Mouse (Mus musculus): ENCODE data around the gene Napb. TPM values are rescaled to one million over a fixed set of nuclear protein-coding genes. Genes with fewer than 3 reads are reported as not detected.

The Napb gene
- polyA plus RNA-seq, 1 experiment from 2014 or later, result 7.1 TPM

- no peaks in the 10 kb centered on the region for H3K9me3 ChIP-seq
- H3K4me2 ChIP-seq (replicated peaks), result no peak overlapping the region
- 83% methylated on average over 6 of the region's 6 CpGs for WGBS
- H3K36me3 ChIP-seq, result no peaks in the 10 kb centered on the region
- no peak overlapping the region for H3K27ac ChIP-seq
- no peak overlapping the region for H3K4me3 ChIP-seq
- H3K27me3 ChIP-seq, result no peaks in the 10 kb centered on the region
- 0 out of 2 replicates have a peak, but pooled peaks cover 2% of the 10 kb centered on the region for H3K4me1 ChIP-seq
- H3K9ac ChIP-seq, result no peak overlapping the region
- no peak for ATAC-seq (ENCODE audit: insufficient number of reproducible peaks, insufficient read depth, low FRiP score, low TSS enrichment)
Measured at GRCm38 (mm10) chr2:148644421-148645000, 87.8 kb downstream of the Napb start.

Other genes starting within 250 kb of the Napb start
- 100 and 103 TPM in 2 replicates for gene Nxt1, start 59.9 kb downstream of the Napb start, polyA plus RNA-seq (2016; fragmentation: Nextera tagmentation; extraction: Ambion mirVana)
- 23.1 and 25.1 TPM in 2 replicates for gene Gzf1, start 51.4 kb downstream of the Napb start, polyA plus RNA-seq (2016; fragmentation: Nextera tagmentation; extraction: Ambion mirVana)
- gene Cstl1, start 17.9 kb upstream of the Napb start, polyA plus RNA-seq (2016; fragmentation: Nextera tagmentation; extraction: Ambion mirVana), result not detected in 2 replicates
- not detected in 2 replicates for gene Cst11, start 39.0 kb upstream of the Napb start, polyA plus RNA-seq (2016; fragmentation: Nextera tagmentation; extraction: Ambion mirVana)
- not detected in 2 replicates for gene 8030411F24Rik, start 49.5 kb upstream of the Napb start, polyA plus RNA-seq (2016; fragmentation: Nextera tagmentation; extraction: Ambion mirVana)
- not detected in 2 replicates for gene Cst12, start 56.9 kb upstream of the Napb start, polyA plus RNA-seq (2016; fragmentation: Nextera tagmentation; extraction: Ambion mirVana)
- gene Cst8, start 66.3 kb upstream of the Napb start, polyA plus RNA-seq (2016; fragmentation: Nextera tagmentation; extraction: Ambion mirVana), result not detected in 2 replicates
- gene Cst13, start 87.6 kb upstream of the Napb start, polyA plus RNA-seq (2016; fragmentation: Nextera tagmentation; extraction: Ambion mirVana), result not detected in 2 replicates
- gene Cst9, start 102.7 kb upstream of the Napb start, polyA plus RNA-seq (2016; fragmentation: Nextera tagmentation; extraction: Ambion mirVana), result not detected in 2 replicates
- not detected in 2 replicates for gene 9230104L09Rik, start 132.6 kb upstream of the Napb start, polyA plus RNA-seq (2016; fragmentation: Nextera tagmentation; extraction: Ambion mirVana)
- gene Cst3, start 143.2 kb upstream of the Napb start, polyA plus RNA-seq (2016; fragmentation: Nextera tagmentation; extraction: Ambion mirVana), result 321 and 339 TPM in 2 replicates